ENCODE assay signal across 15 mouse cellular contexts in the genomic region with DNA sequence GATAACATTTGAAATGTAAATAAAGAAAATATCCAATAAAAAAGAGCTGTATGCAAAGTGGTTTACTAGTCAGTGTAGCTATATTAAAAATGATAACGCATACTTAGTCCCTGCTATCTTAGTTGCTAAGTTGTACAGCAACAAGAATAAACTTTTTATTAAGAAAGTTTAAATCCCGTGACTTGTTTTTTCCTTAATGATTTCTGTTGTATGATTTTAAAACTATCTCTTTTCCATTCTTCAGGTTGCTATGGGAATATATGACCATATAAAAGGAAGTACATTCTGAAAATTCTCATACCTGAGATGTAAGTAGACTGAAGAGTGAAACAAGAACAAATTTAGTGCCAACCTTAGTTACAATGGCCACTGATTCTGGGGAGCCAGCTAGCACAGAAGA. TPM values are rescaled to one million over a fixed set of nuclear protein-coding genes. Genes with fewer than 3 reads are reported as not detected.
DNase-seq lines count a peak whose midpoint lies in the region; ATAC-seq and TF ChIP-seq lines count a peak whose summit lies in the region.
"Had no signal": no experiment of that assay in that cellular context is flagged by ENCODE, and none has a peak within 500 bp of the region (broad histone marks: within the 10 kb centered on the region; RNA-seq: fewer than 3 reads in every experiment).

A gene (plus strand): TSS at position 301 of the 400 bp plus-strand sequence.

- intact Hi-C loops in left cerebral cortex, postnatal 4 days (cut with DNase I) = no loop called here
- intact Hi-C loops in gastrocnemius, adult 2 months (cut with DNase I) = no loop called here

- no peak within 1 kb of the TSS for H3K4me3 ChIP-seq in neural tube, embryonic 11.5 days (ENCODE audit: low read depth, low read length)
- no peak within 1 kb of the TSS for H3K4me3 ChIP-seq in hindbrain, embryonic 15.5 days
- no peak within 1 kb of the TSS for H3K4me3 ChIP-seq in gastrocnemius, adult 2 months
- H3K4me3 ChIP-seq: limb, embryonic 10.5 days had no signal

- no peak within 1 kb of the TSS for H3K9ac ChIP-seq in neural tube, embryonic 11.5 days (ENCODE audit: low read length)
- H3K9ac ChIP-seq in hindbrain, embryonic 15.5 days = no peak within 1 kb of the TSS
- H3K9ac ChIP-seq: liver, postnatal 0 days had no signal

- no peaks in the 10 kb centered on the region for H3K27me3 ChIP-seq in neural tube, embryonic 11.5 days (ENCODE audit: control insufficient read depth, insufficient read depth, low read length)
- H3K27me3 ChIP-seq in hindbrain, embryonic 15.5 days = no peaks in the 10 kb centered on the region
- H3K27me3 ChIP-seq: CH12.LX had no signal

- H3K27ac ChIP-seq in neural tube, embryonic 11.5 days (ENCODE audit: low read depth, low read length) = no peak within 1 kb of the TSS
- H3K27ac ChIP-seq in hindbrain, embryonic 15.5 days (replicated peaks) = no peak within 1 kb of the TSS
- no peak within 1 kb of the TSS for H3K27ac ChIP-seq in gastrocnemius, adult 2 months
- H3K27ac ChIP-seq: limb, embryonic 10.5 days had no signal

- H3K4me2 ChIP-seq in neural tube, embryonic 11.5 days (ENCODE audit: low read depth) = no peak within 1 kb of the TSS
- no peak within 1 kb of the TSS for H3K4me2 ChIP-seq in hindbrain, embryonic 15.5 days

- no peak for TF ChIP-seq CTCF in gastrocnemius, adult 2 months (IDR thresholded peaks at IDR 0.05)

- H3K4me1 ChIP-seq in neural tube, embryonic 11.5 days (ENCODE audit: control insufficient read depth, insufficient read depth, low read length) = no peaks in the 10 kb centered on the region
- H3K4me1 ChIP-seq in hindbrain, embryonic 15.5 days (replicated peaks) = no peaks in the 10 kb centered on the region
- H3K4me1 ChIP-seq: limb, embryonic 10.5 days had no signal

- H3K9me3 ChIP-seq in neural tube, embryonic 11.5 days (ENCODE audit: control insufficient read depth, low read length) = no peaks in the 10 kb centered on the region
- H3K9me3 ChIP-seq in hindbrain, embryonic 15.5 days = no peaks in the 10 kb centered on the region
- H3K9me3 ChIP-seq: limb, embryonic 10.5 days had no signal

- no peaks in the 10 kb centered on the region for H3K36me3 ChIP-seq in neural tube, embryonic 11.5 days (ENCODE audit: control insufficient read depth, insufficient read depth, low read length)
- 0 out of 2 replicates have a peak, but pooled peaks cover 5% of the 10 kb centered on the region for H3K36me3 ChIP-seq in hindbrain, embryonic 15.5 days
- H3K36me3 ChIP-seq: limb, embryonic 10.5 days had no signal

- no peak for DNase-seq in neural tube, embryonic 11.5 days (ENCODE audit: low spot score)
- DNase-seq in neural tube, embryonic 10.5 days (ENCODE audit: extremely low spot score, low spot score) = no peak
- no peak for DNase-seq in left cerebral cortex, postnatal 4 days
- no peak for DNase-seq in adrenal gland, adult 2 months
- no peak for DNase-seq in gastrocnemius, adult 2 months
- DNase-seq in lung, postnatal 36 days = no peak
- DNase-seq: adrenal gland, postnatal 36 days; cerebellum, adult 11-12 months; embryo, embryonic 11 days; gastrocnemius, postnatal 36 days; liver, postnatal 0 days had no signal

- no peak for ATAC-seq in neural tube, embryonic 11.5 days (ENCODE audit: insufficient read depth, low FRiP score, low TSS enrichment)
- no peak for ATAC-seq in hindbrain, embryonic 15.5 days (ENCODE audit: low FRiP score, low read depth)
- ATAC-seq: intestine, postnatal 0 days; liver, postnatal 0 days had no signal

- 88% methylated on average over 2 of the region's 2 CpGs for WGBS in neural tube, embryonic 11.5 days
- WGBS in hindbrain, embryonic 15.5 days = 94% methylated on average over 2 of the region's 2 CpGs

RNA-seq across cellular contexts. Expression of the gene that starts here (rescaled TPM):
- 13.7 and 15.1 TPM in 2 replicates for polyA plus RNA-seq in neural tube, embryonic 11.5 days (2014; fragmentation: Nextera tagmentation; extraction: Ambion mirVana)
- polyA plus RNA-seq in hindbrain, embryonic 15.5 days (2015; fragmentation: Nextera tagmentation; extraction: Ambion mirVana) = 12.9 and 13.7 TPM in 2 replicates
- 10 to 100 TPM; 60.9 to 62.2 TPM for total RNA-seq in left cerebral cortex, postnatal 4 days (2021)
- total RNA-seq in adrenal gland, adult 2 months (2021) = 1 to 10 TPM; 1.3 to 1.8 TPM
- 0.02 and 0.06 TPM in 2 replicates for polyA plus RNA-seq in adrenal gland, adult 2 months (2012; rRNA removed)
- 1 to 10 TPM in 1 of 2 experiments, under 1 TPM in 1; 0.99 to 1.3 TPM for total RNA-seq in gastrocnemius, adult 2 months (2021)
- polyA plus RNA-seq: liver, postnatal 0 days had no signal

Comparison
In these comparisons a context has a peak if more than half of its experiments do, and no peak if none do; other contexts are left out.
1. RNA of the gene that starts here (total RNA-seq): 60.9 to 62.2 TPM in left cerebral cortex, postnatal 4 days; 1.3 to 1.8 TPM in adrenal gland, adult 2 months and 0.99 to 1.3 TPM in gastrocnemius, adult 2 months; every median in the first group is over 10 times any median in the second.
2. RNA of the gene that starts here (polyA plus RNA-seq): 12.9 to 13.7 TPM in hindbrain, embryonic 15.5 days and 13.7 to 15.1 TPM in neural tube, embryonic 11.5 days; 0.02 to 0.06 TPM in adrenal gland, adult 2 months; every median in the first group is over 10 times any median in the second.